Mouse (Mus musculus): ENCODE measurements at regions not wholly inside any gene's neighbourhood (a gene's known extent, or its start where the extent isn't known, plus 50 kb on each side); places are given as distances from the start of the nearest gene placed in this dataset.
A peak's percentile ranks its signal among the peaks of the same experiment; 100 is the strongest.

- DNase-seq (ENCODE audit: low read depth in 1 of 2, low spot score in 2 of 2) = peak in 1 of 2 experiments; percentile 11
- 49% methylated on average over 5 of the region's 5 CpGs for WGBS
- H3K4me3 ChIP-seq (ENCODE audit: extremely low read depth, insufficient read depth, insufficient read length) = no peak overlapping the region
Measured at GRCm38 (mm10) chr1:35862196-35862595, 206.0 kb upstream of the Hs6st1 start.

GRCm38 (mm10) chr1:35862661-35863060 lies 205.5 kb upstream of the Hs6st1 start:
- peaks cover 4% of the 10 kb centered on the region; the same call in 1 of the 2 replicates for H3K4me1 ChIP-seq (ENCODE audit: control insufficient read depth, insufficient read depth, insufficient read length)
- no peak for DNase-seq (ENCODE audit: low read depth in 1 of 2, low spot score in 2 of 2)
- WGBS = 84% methylated on average over 2 of the region's 2 CpGs

More at GRCm38 (mm10) chr1:35862196-35862595, 206.0 kb upstream of the Hs6st1 start:
- H3K36me3 ChIP-seq (ENCODE audit: control insufficient read depth, insufficient read depth, low read length) = no peaks in the 10 kb centered on the region
- TF ChIP-seq POLR2A (IDR thresholded peaks at IDR 0.05; ENCODE audit: low read depth, low read length) (no peak), CTCF (IDR thresholded peaks at IDR 0.05; ENCODE audit: extremely low read depth, insufficient read depth, insufficient read length, insufficient replicate concordance) (no peak)
- no peak overlapping the region for H3K27ac ChIP-seq (ENCODE audit: insufficient read depth, low read length)
- H3K4me1 ChIP-seq (ENCODE audit: control insufficient read depth, insufficient read depth, insufficient read length) = peaks cover 4% of the 10 kb centered on the region; the same call in 1 of the 2 replicates
- H3K27me3 ChIP-seq (ENCODE audit: control insufficient read depth, insufficient read depth, low read length) = no peaks in the 10 kb centered on the region

GRCm38 (mm10) chr1:35864246-35864645 lies 204.0 kb upstream of the Hs6st1 start:
- H3K4me1 ChIP-seq (ENCODE audit: control insufficient read depth, insufficient read depth, insufficient read length) = peaks cover 4% of the 10 kb centered on the region; the same call in 1 of the 2 replicates
- WGBS = 94% methylated on average over 9 of the region's 9 CpGs

More at GRCm38 (mm10) chr1:35862661-35863060, 205.5 kb upstream of the Hs6st1 start:
- Histone ChIP-seq H3K27ac (ENCODE audit: insufficient read depth, low read length) (no peak overlapping the region), H3K36me3 (ENCODE audit: control insufficient read depth, insufficient read depth, low read length) (no peaks in the 10 kb centered on the region), H3K27me3 (ENCODE audit: control insufficient read depth, insufficient read depth, low read length) (no peaks in the 10 kb centered on the region), H3K4me3 (ENCODE audit: extremely low read depth, insufficient read depth, insufficient read length) (no peak overlapping the region)
- TF ChIP-seq CTCF (IDR thresholded peaks at IDR 0.05; ENCODE audit: extremely low read depth, insufficient read depth, insufficient read length, insufficient replicate concordance) = no peak
- no peak for TF ChIP-seq POLR2A (IDR thresholded peaks at IDR 0.05; ENCODE audit: low read depth, low read length)

GRCm38 (mm10) chr1:35865263-35865662 lies 202.9 kb upstream of the Hs6st1 start:
- no peaks in the 10 kb centered on the region for H3K36me3 ChIP-seq (ENCODE audit: control insufficient read depth, insufficient read depth, low read length)
- H3K4me1 ChIP-seq (ENCODE audit: control insufficient read depth, insufficient read depth, insufficient read length) = peaks cover 4% of the 10 kb centered on the region; the same call in 1 of the 2 replicates
- no peak for DNase-seq (ENCODE audit: low read depth in 1 of 2, low spot score in 2 of 2)
- TF ChIP-seq POLR2A (IDR thresholded peaks at IDR 0.05; ENCODE audit: low read depth, low read length) (no peak), CTCF (IDR thresholded peaks at IDR 0.05; ENCODE audit: extremely low read depth, insufficient read depth, insufficient read length, insufficient replicate concordance) (no peak)
- no peak overlapping the region for H3K27ac ChIP-seq (ENCODE audit: insufficient read depth, low read length)
- H3K4me3 ChIP-seq (ENCODE audit: extremely low read depth, insufficient read depth, insufficient read length) = no peak overlapping the region
- WGBS = 90% methylated on average over 6 of the region's 6 CpGs
- H3K27me3 ChIP-seq (ENCODE audit: control insufficient read depth, insufficient read depth, low read length) = no peaks in the 10 kb centered on the region

More at GRCm38 (mm10) chr1:35864246-35864645, 204.0 kb upstream of the Hs6st1 start:
- DNase-seq (ENCODE audit: low read depth in 1 of 2, low spot score in 2 of 2) = no peak
- Histone ChIP-seq H3K27ac (ENCODE audit: insufficient read depth, low read length) (no peak overlapping the region), H3K36me3 (ENCODE audit: control insufficient read depth, insufficient read depth, low read length) (no peaks in the 10 kb centered on the region), H3K27me3 (ENCODE audit: control insufficient read depth, insufficient read depth, low read length) (no peaks in the 10 kb centered on the region), H3K4me3 (ENCODE audit: extremely low read depth, insufficient read depth, insufficient read length) (no peak overlapping the region)
- no peak for TF ChIP-seq POLR2A (IDR thresholded peaks at IDR 0.05; ENCODE audit: low read depth, low read length)
- TF ChIP-seq CTCF (IDR thresholded peaks at IDR 0.05; ENCODE audit: extremely low read depth, insufficient read depth, insufficient read length, insufficient replicate concordance) = no peak

GRCm38 (mm10) chr1:35866643-35867042 lies 201.6 kb upstream of the Hs6st1 start:
- no peak overlapping the region for H3K27ac ChIP-seq (ENCODE audit: insufficient read depth, low read length)
- H3K4me1 ChIP-seq (ENCODE audit: control insufficient read depth, insufficient read depth, insufficient read length) = peaks cover 1% of the 10 kb centered on the region; the same call in 1 of the 2 replicates
- WGBS = 90% methylated on average over 12 of the region's 12 CpGs
- no peaks in the 10 kb centered on the region for H3K36me3 ChIP-seq (ENCODE audit: control insufficient read depth, insufficient read depth, low read length)
- H3K4me3 ChIP-seq (ENCODE audit: extremely low read depth, insufficient read depth, insufficient read length) = no peak overlapping the region
- TF ChIP-seq CTCF (IDR thresholded peaks at IDR 0.05; ENCODE audit: extremely low read depth, insufficient read depth, insufficient read length, insufficient replicate concordance) (no peak), POLR2A (IDR thresholded peaks at IDR 0.05; ENCODE audit: low read depth, low read length) (no peak)
- no peak for DNase-seq (ENCODE audit: low read depth in 1 of 2, low spot score in 2 of 2)
- H3K27me3 ChIP-seq (ENCODE audit: control insufficient read depth, insufficient read depth, low read length) = no peaks in the 10 kb centered on the region

GRCm38 (mm10) chr1:35869381-35870143 lies 198.6 kb upstream of the Hs6st1 start:
- Histone ChIP-seq H3K4me3 (ENCODE audit: extremely low read depth, insufficient read depth, insufficient read length) (no peak overlapping the region), H3K4me1 (ENCODE audit: control insufficient read depth, insufficient read depth, insufficient read length) (no peaks in the 10 kb centered on the region), H3K36me3 (ENCODE audit: control insufficient read depth, insufficient read depth, low read length) (no peaks in the 10 kb centered on the region), H3K27ac (ENCODE audit: insufficient read depth, low read length) (no peak overlapping the region), H3K27me3 (ENCODE audit: control insufficient read depth, insufficient read depth, low read length) (no peaks in the 10 kb centered on the region)
- TF ChIP-seq POLR2A (IDR thresholded peaks at IDR 0.05; ENCODE audit: low read depth, low read length) (no peak), CTCF (IDR thresholded peaks at IDR 0.05; ENCODE audit: extremely low read depth, insufficient read depth, insufficient read length, insufficient replicate concordance) (no peak)
- 57% methylated on average over 17 of the region's 17 CpGs for WGBS
- peak in 1 of 2 experiments; percentile 45 for DNase-seq (ENCODE audit: low read depth in 1 of 2, low spot score in 2 of 2)
